Mouse (Mus musculus) embryonic facial prominence, embryonic 10.5 days (tissue): Measurements from ENCODE around the gene Olfr697. TPM values are rescaled to one million over a fixed set of nuclear protein-coding genes. Genes with fewer than 3 reads are reported as not detected.

Experiments
- DNase-seq: peaks from one replicate; pipeline ENCODE4 v3.0.0-alpha.2; 2017; ENCODE audit warnings: low spot score
- H3K27ac ChIP-seq: fragments of 300-500 bp; sonication (generic); replicated peaks from 2 replicates; pipeline ENCODE4 v1.5.1; 2016; ENCODE audit warnings: mild to moderate bottlenecking
- H3K27me3 ChIP-seq: fragments of 300-500 bp; sonication (generic); replicated peaks from 2 replicates; pipeline ENCODE4 v1.6.1; 2016; ENCODE audit warnings: low read depth, mild to moderate bottlenecking; ENCODE audit not compliant: poor library complexity, severe bottlenecking
- H3K36me3 ChIP-seq: fragments of 300-500 bp; sonication (generic); replicated peaks from 2 replicates; pipeline ENCODE4 v1.6.1; 2016; ENCODE audit warnings: mild to moderate bottlenecking, moderate library complexity
- H3K4me1 ChIP-seq: fragments of 300-500 bp; sonication (generic); 2 replicates; pipeline ENCODE4 v1.6.1; 2016
- H3K4me3 ChIP-seq: fragments of 300-500 bp; sonication (generic); 2 replicates; pipeline ENCODE4 v1.5.1; 2016; ENCODE audit warnings: mild to moderate bottlenecking, moderate library complexity
- H3K9me3 ChIP-seq: fragments of 300-500 bp; sonication (generic); 2 replicates; pipeline ENCODE4 v1.6.1; 2016; ENCODE audit warnings: mild to moderate bottlenecking
- WGBS: fragments of 180-500 bp; shearing (Covaris S2); methylation state at CpG from one replicate; pipeline ENCODE4 v1.1.7; 2016; 5-methylcytosine and 5-hydroxymethylcytosine counted together
- polyA plus RNA-seq: library from polyadenylated mRNA; unstranded; fragments of >200 nt; fragmentation: Nextera tagmentation; extraction: Ambion mirVana; gene quantifications from 2 replicates; pipeline ENCODE4 v1.2.1, GENCODE M21; 2016

The Olfr697 gene
- polyA plus RNA-seq, 1 experiment from 2014 or later, result not detected

DNA sequence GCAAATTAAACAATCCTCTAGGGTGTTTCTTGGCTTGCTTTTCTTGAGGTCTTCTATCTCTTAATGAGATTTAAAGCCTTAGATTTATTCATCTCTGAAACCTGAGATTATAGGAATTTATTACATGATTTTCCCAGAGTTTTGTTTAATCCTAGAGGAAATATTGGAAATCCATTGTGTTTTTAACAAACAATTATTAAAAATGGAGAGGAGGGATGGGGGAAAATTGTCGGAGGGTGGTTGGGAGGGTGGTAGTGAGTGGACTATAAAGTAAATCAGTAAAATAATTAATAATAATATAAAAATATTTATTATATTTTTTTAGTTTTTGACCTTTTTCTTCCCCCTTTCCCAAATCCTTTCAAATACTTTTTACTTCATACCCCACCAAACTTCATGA lies 50.5 kb downstream of the Olfr697 start, which contains the start of gene Olfr694:
Gene Olfr694 (minus strand): TSS at position 101 of the 400 bp plus-strand sequence.
- no peaks in the 10 kb centered on the region for H3K27me3 ChIP-seq
- peaks cover 2% of the 10 kb centered on the region; the same call in 1 of the 2 replicates for H3K9me3 ChIP-seq
- no peak within 1 kb of the TSS for H3K27ac ChIP-seq
- H3K36me3 ChIP-seq, result no peaks in the 10 kb centered on the region
- H3K4me3 ChIP-seq, result no peak within 1 kb of the TSS
- H3K4me1 ChIP-seq, result no peaks in the 10 kb centered on the region
- no peak for DNase-seq
- WGBS, result 98% methylated on average over 1 of the region's 1 CpGs

Other genes starting within 250 kb of the Olfr697 start
- gene Olfr693, start 61.9 kb downstream of the Olfr697 start, polyA plus RNA-seq, result 0.05 TPM in 1 of 2 replicates, not detected in the other
- not detected in 2 replicates for gene Olfr694, start 50.6 kb downstream of the Olfr697 start, polyA plus RNA-seq
- not detected in 2 replicates for gene Olfr695, start 26.0 kb downstream of the Olfr697 start, polyA plus RNA-seq
- not detected in 2 replicates for gene Olfr698, start 13.0 kb upstream of the Olfr697 start, polyA plus RNA-seq
- gene Olfr699, start 50.8 kb upstream of the Olfr697 start, polyA plus RNA-seq, result not detected in 2 replicates
- gene Olfr700, start 66.4 kb upstream of the Olfr697 start, polyA plus RNA-seq, result not detected in 2 replicates
- not detected in 2 replicates for gene Olfr701, start 71.7 kb upstream of the Olfr697 start, polyA plus RNA-seq
- not detected in 2 replicates for gene Olfr702, start 91.5 kb upstream of the Olfr697 start, polyA plus RNA-seq
- gene Olfr703, start 100.9 kb upstream of the Olfr697 start, polyA plus RNA-seq, result not detected in 2 replicates
- gene Olfr704, start 120.7 kb upstream of the Olfr697 start, polyA plus RNA-seq, result not detected in 2 replicates
- gene Olfr705, start 134.4 kb upstream of the Olfr697 start, polyA plus RNA-seq, result not detected in 2 replicates
- not detected in 2 replicates for gene Olfr706, start 145.7 kb upstream of the Olfr697 start, polyA plus RNA-seq
- not detected in 2 replicates for gene Olfr707, start 158.8 kb upstream of the Olfr697 start, polyA plus RNA-seq
- gene Olfr1532-ps1, start 165.6 kb upstream of the Olfr697 start, polyA plus RNA-seq, result not detected in 2 replicates
- gene Olfr709-ps1, start 189.8 kb upstream of the Olfr697 start, polyA plus RNA-seq, result not detected in 2 replicates
- gene Olfr710, start 205.9 kb upstream of the Olfr697 start, polyA plus RNA-seq, result not detected in 2 replicates
- not detected in 2 replicates for gene Olfr6, start 221.5 kb upstream of the Olfr697 start, polyA plus RNA-seq
- gene Olfr711, start 233.0 kb upstream of the Olfr697 start, polyA plus RNA-seq, result not detected in 2 replicates